Mouse (Mus musculus) mature B cell (primary cell): ENCODE data around the gene Tmem199.
"Not testable (repeated sequence)": the region's sequence is repeated elsewhere in the genome, so short reads cannot be mapped to it uniquely, and the experiment has no call there.

Source experiments
- in situ Hi-C: fragments of 300-500 bp; cut with MboI; formaldehyde crosslinking; loops from 2 replicates; pipeline ENCODE4 v1.14.3; 2019

Gene Tmem199

DNA sequence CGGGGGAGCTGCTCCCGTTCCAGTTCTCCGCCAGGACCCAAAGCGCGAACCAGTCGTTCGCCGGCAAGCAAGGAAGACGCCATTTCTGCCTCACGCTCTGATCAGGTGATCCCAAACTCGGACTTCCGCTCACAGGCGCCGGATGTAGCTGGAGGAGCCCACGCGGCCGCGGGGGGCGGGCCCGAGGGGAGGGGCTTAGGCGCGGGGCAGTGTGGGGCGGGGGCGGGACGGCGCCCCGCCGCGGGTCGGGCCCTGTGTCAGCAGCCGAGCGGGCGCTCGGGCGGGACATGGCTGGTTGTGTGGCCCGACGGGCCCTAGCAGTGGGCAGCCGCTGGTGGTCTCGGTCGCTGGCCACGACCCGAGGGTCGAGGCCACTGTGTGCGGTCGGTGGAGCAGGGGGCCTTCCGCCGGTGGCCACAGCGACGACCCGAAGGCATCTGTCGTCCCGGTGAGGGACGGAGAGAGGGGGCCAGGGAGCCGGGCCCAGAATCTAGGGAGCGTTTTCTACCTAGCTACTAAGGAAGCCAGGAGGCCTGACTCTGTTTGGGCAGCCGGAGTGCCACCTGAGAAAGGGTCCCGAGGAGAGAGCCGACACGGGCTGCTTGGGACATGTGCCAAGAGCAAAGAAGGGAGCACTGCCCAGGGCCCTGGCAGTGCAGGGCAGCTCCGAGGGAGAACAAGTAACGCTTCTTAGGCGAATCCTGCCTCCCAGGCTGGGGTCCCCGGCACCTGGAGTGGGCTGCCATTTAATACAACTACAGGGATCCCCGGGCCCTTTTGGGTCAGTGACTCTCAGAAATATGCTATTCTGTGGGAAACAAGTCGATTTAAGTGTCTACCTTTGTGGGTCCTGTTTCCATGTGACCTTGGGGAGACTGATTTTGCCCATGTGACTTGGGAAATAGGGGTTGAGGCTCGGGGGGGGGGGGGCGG, at the start of gene Tmem199, which contains the start of gene Poldip2:
Tmem199 (minus strand) TSS at position 148 of the 933 bp plus-strand sequence.
Poldip2 (plus strand) TSS at position 169 of the 933 bp plus-strand sequence.
- in situ Hi-C loops: no loop called here

DNA sequence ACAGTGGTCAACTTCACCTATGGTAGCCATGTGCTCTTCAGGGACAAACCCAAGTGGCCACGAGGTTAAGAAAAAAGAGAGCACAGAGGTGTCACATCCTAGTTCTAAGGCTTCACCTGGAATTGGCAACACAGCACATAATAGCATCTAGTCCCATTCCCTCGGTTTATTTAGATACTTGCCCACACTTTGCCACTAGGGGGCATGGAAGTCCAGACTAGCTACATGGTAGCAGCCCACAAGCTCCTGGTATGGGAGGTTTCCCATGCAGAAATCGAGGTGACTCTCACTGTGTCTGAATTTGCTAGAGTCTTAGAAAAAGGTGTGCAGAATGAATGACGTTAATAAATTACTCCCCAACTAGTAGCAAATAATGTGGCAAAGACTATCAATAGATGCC, 48.5 kb upstream of the Tmem199 start:
- in situ Hi-C loops: no loop called here

DNA sequence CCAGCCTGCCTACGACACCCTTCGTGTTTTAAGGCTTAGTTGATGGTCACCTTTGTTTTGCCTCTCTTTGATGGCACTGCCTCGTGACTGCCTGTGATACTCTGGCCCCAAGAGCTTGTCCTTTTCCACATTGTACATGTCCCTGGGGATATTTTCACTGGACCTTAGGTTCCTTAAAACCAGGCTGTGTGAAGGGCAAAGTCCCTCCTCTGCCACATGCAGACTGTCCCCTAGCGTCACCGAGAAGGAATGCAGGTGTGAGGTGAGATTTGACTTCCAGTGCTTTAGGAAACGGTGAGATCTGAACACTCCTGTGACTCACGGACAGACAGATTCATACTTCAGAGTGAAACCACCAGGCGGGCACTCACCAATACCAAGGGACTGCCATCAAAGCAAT, 45.3 kb upstream of the Tmem199 start:
- in situ Hi-C loops: no loop called here

DNA sequence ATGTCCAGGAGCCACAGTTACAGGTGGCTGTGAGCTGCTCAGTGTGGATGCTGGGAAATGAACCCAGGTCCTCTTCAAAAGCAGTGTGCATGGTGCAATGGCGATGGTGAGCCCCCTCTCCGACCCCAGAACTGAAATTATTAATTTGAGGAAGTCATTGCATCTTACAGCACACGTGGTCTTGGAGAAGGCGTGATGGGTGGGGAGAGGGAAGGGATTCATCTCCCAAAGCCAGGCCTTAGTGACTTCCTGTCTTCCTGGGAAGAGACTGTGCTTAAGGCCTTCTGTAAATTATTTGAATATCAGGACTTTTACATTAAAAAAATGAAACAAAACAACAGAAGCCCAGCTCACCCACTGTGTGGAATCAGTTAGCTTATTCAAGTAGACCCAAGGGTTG, 44.1 kb upstream of the Tmem199 start:
- in situ Hi-C loops: no loop called here

DNA sequence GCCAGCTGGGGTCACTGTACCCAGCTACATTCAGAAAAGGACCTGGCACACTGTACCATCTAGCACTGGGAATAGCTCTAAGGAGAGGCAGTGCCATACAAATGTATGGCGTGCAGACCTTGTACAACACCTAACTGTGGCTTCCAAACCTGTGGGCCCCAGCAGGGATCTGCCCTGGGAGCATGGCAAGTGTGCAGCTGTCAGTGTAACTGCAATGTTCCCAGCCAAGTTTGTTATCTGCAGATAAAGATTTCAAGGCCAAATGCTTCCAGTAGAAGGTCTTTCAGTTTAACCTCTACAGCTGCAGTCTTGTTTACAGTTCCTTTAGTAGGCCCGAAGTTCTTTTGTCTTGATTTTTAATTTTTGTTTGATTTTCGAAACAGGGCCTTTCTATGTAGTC, 43.7 kb upstream of the Tmem199 start:
- in situ Hi-C loops: no loop called here

DNA sequence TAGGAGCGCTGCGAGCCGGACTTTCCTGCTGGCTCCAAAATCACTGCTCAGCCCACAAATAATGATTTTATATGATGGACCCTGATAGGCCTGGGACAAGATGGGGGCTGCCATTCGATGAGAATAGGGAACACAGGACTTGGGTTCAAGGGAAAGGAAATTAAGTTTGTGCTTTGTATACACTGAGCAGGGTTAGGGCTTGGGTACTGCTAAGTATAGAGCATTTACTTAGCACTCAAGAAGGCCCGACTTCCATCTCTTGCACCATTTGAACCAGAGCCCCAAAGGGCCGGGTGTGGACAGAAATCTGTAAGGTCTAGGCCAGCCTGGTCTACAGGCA, 39.1 kb upstream of the Tmem199 start:
- in situ Hi-C loops: no loop called here

DNA sequence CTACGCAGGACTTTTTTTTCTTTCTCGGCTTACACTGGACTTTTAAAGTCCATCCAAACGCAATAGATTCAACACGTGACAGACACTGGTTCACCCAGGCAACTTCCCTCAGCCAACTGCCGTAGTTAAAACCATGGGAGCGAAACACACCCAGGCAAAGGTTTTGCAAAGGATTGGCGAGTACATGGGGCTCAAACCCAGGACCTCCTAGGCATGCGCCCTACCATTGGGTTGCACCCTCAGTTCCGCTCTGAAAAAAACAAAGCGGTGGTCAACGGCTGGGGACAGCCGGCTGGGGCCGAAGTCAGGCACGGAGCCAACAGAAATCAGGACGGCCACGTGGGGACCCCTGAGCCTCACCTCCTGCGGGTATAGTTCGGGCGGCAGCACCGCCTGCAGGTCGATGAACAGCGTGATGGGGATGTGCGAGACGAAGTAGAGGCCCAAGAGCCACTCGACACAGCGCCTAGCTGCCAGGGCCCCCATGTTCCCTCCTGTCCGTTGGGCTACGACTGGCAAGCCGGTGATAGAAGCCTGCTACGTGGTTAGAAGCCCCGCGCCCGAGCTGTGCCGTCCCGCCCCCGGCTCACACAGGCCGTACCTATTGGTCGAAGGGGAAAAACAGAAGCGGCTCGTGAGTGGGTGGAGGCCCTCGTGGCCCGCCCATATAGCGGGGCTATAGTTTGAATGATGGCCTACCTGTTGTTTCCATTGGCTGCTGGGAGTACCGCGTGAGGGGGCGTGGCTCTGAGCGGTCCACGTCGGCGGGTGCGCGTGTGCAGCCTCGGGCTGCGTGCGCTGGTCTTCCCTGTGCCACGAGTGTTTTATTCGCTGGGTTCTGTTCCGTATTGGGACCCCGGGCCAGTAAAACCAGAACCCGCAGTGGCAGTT, 38.4 kb upstream of the Tmem199 start, which contains the start of gene Tmem97:
Tmem97 (minus strand) TSS at position 610 of the 891 bp plus-strand sequence.
- in situ Hi-C loops: no loop called here

DNA sequence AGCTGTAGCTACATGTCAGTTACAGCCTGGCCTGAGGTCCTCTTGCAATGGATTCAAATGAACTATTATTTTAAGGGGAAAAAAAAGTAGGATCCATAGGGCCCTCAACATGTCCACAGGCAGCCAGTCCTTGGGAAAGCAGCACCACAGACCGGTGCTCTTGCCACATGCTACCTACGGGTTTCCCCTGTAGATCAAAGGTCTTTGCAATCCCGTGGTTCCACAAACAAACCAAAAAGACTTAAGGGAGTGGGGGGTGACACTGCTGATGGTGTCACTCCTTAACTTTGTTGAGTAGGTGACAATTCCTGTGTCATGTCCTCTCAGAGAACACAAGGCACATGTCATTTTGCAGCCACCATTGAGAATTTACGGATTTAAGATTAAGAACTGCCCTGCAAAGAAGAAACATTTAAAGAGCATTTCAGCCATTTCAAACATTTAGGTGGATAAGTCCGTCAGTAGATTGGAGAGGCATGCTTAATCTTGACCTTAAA, 37.6 kb upstream of the Tmem199 start:
- in situ Hi-C loops: no loop called here

DNA sequence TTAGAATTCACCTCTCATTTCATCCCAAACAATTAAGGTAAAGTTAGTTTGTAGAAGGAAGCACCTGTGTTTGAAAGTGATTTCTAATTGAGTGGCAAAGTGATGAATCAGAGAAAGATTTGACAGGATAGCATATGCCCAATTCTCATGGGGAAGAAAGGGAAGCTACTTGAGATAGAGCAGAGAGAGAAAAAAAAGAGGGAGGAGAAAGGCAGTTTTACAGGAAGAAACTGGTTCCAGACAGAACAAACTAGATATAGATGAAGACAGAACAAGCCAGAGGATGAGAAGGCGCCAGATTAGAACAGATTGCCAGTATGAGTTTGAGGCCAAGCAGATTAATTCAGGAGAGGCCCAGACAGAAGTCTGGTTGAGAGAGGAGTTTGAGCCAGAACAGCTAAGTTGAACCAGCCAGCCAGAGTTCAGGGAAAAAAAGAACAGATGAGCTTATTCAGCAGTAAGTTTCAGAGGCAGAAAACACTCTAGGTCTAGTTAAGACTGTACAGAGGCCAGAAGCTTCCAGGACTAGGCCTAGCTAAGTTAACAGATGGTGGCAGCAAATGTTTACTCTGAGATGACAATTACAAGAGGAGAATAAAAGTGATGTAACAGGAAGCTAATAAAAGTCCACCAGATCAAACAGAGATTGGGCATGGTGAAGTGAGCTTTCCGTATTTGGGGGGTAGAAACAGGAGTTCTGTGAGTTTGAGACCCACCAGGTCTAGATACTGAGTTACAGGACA, 35.9 kb upstream of the Tmem199 start:
- in situ Hi-C loops: no loop called here

DNA sequence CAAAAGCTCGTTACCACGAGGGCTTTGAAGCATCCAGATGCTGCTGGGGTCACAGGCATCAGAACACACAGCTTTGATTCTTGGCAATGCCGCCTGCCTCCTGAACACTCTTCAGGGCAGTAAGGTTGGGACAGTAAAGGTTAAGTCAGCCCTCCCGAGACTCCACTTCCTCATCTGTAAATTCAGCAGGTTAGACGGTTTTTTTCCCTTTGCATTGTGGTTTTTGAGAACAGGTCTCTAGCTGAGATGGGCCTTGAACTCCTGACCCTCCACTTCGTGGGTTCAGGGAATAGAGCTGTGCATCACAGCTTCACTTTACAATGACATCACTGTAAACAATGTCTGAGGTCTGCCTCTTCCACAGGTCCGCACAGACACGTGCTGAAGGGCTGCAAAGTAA, 33.2 kb upstream of the Tmem199 start:
- in situ Hi-C loops: no loop called here

DNA sequence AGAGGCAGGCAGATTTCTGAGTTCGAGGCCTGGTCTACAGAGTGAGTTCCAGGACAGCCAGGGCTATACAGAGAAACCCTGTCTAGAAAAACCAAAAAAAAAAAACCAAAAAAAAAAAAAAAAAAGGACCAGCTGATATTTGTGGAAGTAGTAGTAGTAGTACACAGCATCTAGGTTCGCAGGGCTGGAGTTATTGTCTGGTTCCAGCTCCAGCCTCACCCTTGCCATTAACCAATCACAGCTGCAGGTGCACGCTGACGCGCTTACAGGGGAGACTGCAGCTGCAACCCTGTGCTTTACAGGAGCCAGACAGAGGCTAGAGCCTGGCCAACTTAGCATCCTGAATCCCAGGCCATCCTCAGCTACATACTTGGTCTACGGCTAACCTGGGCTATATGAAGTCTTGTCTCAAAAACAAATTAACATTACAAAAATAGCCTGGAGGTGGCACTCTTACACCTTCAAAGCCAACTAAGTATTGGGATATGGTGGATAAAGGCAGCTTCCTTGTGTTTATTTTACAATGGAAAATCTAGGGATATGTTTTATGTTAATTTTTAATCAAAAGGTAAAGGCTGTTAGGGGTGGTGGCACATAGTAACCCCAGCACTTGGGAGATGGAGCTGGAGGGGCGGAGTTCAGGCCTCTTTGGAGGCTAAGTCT, 32.6 kb upstream of the Tmem199 start:
- in situ Hi-C loops: no loop called here

DNA sequence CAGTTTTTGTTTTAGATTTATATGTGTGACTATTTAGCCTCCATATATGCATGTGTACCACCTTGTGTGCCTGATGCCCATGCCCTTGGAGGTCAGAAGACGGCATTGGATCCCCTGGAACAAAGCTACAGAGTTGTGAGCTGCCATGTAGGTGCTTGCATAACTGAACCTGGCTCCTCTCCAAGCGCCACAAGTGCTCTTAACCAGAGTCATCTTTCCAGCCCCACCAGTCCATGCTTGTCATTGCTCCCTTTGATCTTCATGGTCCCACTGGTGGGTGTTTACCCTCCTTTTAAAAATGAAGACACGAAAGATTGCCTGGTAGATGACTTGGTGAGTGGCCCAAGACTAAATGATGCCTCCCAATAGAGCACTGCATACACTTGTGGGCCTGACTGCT, 28.4 kb upstream of the Tmem199 start:
- in situ Hi-C loops: no loop called here

DNA sequence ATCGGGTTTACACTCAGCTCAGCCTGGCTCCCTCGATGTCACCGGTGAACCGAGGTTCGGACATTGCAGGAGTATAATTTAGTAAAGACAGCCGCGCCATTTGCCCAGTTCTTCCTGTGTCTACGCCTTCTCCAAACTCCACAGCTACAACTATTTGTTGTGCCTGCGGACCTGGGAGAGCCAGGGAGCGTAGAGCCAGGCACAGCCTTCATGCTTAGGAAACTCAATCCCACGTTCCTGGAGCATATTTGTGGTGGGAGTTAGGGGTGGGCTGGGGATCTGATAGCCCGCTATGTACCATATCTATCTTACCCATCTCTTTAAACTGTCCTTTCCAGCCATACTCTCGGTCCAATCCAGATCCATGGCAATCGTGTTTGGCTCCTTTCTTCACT, 24.7 kb upstream of the Tmem199 start:
- in situ Hi-C loops: no loop called here

DNA sequence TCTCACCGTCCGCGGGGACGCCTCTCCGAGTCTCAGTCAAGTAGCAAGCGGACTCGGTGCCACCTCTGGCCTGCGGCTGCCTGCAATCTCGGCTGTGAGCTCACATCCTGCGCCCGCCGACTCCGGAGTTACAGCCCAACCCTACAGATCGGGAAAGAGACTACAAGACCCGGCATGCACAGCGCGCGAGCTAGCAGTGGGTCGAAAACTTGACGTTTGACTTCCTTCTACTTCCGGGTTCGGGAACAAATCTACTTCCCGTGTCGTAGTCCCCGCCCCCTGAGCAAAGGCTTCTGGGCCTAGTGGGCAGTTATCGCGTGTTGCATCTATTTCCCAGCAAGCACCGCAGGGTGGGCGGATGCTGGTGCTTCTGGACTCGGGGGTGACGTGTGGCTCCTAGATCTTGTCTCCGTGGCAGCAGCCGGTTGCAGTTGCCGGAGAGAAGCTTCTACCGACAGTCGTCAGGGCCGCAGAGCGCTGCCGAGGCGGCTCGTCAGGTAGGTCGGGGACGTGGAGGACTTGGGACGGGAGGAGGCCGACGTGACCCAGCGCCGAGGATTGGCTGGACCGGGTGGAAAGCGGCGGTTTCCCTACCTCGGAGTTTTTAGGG, 24.2 kb upstream of the Tmem199 start, which contains the start of the genes Tnfaip1 and Ift20:
Tnfaip1 (minus strand) TSS at position 253 of the 610 bp plus-strand sequence.
Ift20 (plus strand) TSS at position 282 of the 610 bp plus-strand sequence.
- in situ Hi-C loops: no loop called here

DNA sequence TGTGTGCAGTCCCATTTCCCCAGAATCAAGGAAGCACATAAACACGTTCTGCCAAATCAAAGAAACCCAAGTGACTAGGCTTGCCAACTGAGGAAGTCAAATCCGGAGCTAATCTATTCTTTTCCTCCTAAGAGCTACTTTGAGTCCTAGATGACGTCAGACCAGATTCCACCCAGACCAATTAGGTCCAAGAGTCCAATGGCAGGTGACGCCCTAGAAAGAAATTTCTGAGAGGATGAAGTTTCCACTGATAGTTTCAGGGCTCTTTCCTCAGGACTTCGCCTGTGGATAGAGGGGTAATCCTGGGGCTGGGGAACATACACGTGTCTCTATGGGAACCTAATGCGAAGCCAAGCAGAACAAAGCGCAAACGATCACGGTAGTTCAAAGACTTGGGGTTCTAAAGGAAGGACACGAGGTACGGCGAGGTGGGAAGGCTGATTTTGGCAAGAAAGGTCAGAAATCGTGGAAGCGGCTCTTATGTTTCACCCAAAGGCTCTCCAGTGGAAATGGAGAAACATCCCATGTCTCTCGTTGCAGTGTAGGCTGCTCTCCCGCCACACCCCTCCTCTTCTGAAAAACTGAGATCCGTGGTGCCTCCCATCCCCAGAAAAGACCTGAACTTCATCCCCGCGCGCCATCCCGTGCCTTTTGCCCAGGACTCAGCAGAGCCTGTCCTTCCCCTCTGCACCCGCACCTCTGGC, 23.6 kb upstream of the Tmem199 start:
- in situ Hi-C loops: no loop called here

DNA sequence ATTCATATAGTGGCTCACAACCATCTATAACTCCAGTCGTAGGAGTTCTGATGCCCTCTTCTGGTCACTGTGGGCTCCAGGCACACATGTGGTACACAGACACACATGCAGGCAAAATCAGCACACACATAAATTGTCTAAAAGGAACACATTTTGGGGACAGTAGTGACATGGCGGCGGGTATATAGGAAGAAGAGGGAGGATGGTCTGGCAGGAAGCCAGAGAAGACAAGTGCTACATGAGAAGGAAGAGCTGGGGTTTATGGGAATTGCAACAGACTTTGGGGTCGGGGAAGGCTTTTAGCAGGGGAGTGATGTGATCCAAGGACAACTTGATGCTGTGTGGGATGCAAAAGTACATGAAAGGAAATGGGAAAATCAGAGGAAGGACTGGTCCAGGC, 22.5 kb upstream of the Tmem199 start:
- in situ Hi-C loops: no loop called here

DNA sequence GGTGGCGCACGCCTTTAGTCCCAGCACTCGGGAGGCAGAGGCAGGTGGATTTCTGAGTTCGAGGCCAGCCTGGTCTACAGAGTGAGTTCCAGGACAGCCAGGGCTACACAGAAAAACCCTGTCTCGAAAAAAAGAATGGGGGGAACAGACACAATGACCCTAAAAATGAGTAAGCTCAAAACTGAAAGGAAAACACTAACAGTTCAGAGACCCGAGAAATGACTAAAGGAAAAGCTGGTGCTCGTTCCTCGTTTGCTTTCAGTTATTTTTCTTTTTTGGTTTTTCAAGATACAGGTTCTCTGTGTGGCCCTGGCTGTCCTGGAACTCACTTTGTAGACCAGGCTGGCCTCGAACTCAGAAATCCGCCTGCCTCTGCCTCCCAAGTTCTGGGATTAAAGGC, 19.5 kb upstream of the Tmem199 start:
- in situ Hi-C loops: not testable (repeated sequence)

DNA sequence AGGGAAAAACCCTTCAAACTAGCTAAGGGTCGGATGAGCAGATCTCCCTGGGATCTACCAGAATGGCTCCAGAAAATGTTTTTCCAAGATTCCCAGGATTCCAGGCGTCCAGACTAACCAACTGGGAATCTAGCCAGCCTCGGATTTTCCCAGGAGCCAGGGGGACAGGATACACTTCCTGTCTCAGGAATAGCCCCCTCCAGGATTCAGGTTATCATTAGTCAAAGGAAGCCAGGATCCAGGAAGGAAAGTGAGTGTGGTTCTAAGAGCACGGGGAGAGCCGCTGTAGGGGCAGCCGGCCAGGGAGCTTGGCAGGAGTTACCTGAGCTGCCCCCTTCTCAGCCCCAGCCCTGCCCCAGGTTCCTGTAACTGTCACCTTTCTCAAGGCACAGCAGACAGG, 19.1 kb upstream of the Tmem199 start:
- in situ Hi-C loops: no loop called here

DNA sequence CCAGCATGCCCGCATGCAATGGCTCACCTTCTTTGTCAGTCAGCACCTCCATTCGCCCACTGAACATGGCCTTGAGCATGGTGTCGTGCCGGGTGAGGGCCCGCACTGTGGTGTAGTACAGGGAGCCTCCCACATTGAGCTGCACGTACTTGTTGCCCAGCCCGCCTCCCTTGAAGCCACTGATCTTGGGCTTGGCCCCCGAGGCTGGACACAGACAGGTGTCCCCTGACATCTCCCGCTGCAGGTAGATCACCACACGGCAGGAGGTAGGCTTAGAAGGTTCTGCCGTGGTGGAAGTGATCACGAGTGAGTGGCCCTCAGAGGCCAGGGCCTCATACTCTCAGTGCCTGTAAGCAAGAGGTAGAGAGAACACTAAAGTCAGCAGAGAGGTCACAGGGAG, 18.0 kb upstream of the Tmem199 start:
- in situ Hi-C loops: no loop called here

DNA sequence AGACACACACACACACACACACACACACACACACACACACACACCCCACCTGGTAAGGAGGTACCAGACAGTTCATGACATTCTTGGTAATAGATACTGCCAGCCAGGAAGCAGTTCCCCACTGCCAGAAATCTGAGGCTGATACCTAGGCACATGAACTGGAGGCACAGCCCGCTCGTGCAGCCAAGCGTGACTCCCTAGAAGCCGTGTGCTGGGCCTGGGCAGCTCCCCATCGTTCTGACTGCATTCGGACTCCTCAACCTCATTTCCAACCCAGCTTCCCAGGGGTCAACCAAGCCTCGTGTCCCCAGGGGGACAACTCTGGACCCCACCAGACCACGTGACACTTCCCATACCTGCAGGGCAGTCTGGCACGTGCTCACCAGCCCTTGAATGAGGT, 16.7 kb upstream of the Tmem199 start:
- in situ Hi-C loops: no loop called here
